Mouse (Mus musculus) frontal cortex, postnatal 10 days (tissue): ENCODE data around the gene Adcy6.

Source experiments
- DNase-seq, 2 experiments: peaks; one replicate each; pipeline ENCODE4 v3.0.0; 2022; ENCODE audit warnings: low spot score in 2 of 2, mixed read lengths in 1 of 2

Adcy6 gene

GRCm38 (mm10) chr15:98609331-98610130 is at the start of gene Adcy6:
Gene Adcy6 (minus strand): TSS chr15:98610076.
- DNase-seq = peak; percentile 81

GRCm38 (mm10) chr15:98656982-98657751 is 47.3 kb upstream of the Adcy6 start:
- no peak for DNase-seq

GRCm38 (mm10) chr15:98652174-98652573 is 42.3 kb upstream of the Adcy6 start:
- no peak for DNase-seq

DNA sequence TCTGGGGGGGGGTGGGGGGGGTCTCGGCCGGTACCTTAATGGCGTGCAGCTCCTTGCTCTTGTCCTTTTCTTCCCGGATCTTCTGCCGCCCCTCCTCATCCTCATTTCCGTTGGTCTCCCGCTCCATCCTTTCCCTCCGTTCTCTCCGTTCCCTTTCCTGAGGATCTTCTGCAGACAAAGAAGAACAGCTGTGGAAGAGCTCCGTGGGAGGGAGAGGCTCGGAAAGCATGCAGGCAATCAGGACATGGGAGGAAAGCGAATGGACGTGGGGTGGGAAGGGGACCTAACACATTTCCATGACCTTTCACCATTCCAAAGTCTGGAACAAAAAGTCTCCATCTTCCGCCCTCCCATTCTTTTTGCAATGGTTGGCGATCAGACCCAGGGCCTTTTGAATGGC is 41.6 kb upstream of the Adcy6 start:
- no peak for DNase-seq

- DNase-seq = no peak
These were observed 38.2 kb upstream of the Adcy6 start for GRCm38 (mm10) chr15:98648071-98648470.

DNA sequence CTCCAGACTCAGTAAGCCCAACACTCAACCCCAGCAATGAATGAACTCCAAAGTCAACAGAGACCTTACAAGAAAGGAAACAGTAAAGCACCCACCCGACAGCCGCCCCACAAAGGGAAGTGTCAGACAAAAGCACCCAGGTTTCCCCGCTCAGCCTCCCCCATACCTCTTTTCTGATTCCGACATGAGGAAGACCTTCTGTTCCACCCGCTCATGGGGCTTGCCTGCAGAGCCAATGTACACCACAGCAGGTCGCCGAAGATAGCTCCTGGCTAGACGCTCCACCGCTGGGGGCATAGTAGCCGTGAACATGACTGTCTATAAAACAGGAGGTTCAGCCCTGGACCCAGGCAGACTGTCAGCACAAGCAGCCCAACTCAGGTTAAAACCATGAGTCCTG is 37.4 kb upstream of the Adcy6 start:
- DNase-seq = no peak

DNA sequence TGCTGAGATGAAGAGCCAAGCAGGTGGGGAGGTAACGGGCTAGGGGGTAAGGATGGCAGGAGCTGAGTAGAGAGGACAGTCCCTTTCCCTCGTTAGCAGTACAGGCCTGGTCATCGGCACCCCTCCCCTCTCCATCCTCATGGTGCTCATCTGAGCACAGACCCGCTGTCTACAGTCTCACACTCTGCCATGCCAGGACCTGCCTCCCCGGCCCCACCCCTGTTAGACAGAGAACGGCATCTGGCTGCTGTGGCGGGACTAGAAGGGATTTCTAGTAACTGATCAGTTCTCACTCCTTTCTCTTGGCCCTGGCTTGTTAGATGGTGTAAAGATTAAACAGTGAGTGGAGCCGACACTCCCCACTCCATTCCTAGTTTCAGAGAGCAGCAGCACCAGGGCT is 36.9 kb upstream of the Adcy6 start:
- no peak for DNase-seq

DNA sequence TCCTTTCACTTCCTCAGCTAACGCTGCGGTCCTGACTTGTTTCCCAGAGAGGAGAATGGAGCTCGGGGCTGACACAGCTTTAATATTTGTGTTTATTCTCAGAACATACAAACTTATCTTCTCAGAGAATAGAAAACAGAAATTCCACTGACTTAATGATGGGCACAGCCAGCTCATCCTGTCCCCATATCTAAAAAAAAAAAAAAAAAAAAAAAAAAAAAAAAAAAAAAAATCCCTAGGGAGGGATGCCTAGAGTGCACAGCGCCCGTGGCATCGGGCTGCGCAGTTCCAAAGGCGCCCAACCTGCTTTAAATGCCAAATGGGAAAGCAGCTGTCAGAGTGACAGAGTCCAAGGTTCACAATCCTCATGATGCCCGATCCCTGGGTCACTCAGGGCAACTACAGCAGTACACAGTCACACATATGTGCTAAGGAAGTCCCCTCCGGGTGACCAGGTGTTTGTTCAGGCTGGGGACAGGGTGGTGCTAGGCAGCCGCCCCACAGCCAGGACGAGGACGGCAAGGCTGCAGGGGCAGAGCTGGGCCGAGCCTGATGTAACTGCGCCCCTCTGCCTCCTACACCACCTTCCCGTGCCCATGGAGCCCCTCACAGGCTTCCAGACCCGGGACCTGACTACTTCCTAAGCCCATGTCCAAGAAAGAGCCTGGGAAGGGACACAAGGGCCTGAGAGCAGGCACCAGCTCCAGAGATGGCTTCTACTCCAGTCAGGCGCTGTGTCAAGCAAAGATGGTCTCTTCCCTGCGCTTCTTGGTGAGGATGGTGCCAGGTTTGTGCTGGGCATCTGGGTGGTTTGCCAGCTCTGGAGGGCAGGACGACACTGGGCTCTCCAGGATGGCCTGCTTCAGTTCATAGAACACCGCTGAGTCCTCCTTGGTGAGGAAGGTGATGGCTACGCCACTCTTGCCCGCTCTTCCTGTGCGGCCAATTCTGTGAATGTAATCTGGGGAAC is 35.5 kb upstream of the Adcy6 start:
- DNase-seq = no peak

DNA sequence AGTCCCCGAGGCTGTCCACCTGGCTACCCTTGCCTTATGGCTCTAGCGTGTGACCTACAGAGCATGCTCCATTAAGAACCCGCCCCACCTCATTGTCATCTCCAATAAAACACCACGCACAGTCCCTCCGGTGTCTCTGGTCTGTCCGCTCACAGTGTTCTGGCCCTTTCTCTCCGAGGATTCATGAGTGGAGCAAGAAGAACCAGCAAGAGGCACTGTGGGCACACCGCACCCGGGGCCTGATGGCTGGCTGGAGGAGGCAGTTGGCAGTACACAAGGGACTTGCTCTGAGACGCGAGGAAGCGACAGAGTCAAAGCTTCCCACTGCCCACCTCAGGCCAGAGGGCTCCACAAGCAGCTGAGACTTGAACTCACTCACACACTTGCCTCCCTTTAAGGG is 34.5 kb upstream of the Adcy6 start:
- DNase-seq = no peak

DNA sequence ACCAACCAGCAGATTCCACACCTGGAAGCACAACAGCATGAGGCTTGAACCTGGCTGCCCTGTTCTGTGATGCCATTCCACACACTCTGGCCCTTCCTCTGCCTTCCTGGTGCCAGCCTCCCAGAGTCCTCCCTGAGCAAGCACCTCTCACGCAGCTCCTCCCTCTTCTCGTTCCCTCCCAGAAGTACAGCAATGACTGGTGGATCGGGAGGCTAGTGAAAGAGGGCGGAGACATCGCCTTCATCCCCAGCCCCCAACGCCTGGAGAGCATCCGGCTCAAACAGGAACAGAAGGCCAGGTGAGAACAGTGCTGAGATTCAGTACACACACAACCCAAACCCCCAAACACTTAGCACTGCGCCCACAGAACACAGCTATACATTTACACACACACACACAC is 30.3 kb upstream of the Adcy6 start:
- DNase-seq = no peak

DNA sequence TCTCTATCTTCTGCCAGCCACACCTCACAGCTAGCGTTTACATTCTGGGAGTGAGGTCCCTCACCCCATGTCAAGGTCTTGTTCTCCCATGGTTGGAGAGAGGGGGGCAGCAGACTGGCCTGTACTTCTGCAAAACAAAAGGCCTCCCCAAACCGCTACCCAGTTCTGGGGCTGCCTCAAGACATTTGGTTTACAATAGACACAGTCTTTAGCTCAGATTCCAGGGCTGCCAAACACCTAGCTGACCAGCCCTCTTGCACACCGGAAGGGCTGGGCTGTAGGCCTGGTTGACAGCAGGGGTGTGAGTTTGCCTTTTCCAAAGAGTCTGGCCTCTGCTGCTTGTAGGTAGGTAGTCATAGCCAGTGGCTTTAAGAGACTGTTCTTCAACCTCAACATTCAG is 27.3 kb upstream of the Adcy6 start:
- no peak for DNase-seq

DNA sequence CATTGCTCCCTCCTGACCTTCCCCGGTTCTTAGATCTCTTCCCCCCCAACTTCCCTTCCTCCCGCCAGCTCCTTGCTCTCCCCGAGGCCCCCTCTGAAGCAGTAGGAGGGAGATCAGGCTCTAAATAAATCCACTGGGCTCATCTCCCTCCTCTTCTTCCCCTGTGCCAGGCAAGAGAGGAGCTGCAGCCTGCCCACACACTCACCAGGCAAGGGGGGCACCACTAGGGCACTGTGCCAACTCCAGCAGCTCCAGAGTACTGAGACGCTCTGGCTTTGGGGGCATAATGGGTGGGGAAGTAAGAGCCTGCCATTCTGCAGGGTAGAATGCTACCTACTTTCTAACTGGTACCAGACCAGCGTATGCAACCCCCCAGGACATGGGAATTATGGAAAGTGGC is 26.6 kb upstream of the Adcy6 start:
- peak; percentile 71 to 73 for DNase-seq

DNA sequence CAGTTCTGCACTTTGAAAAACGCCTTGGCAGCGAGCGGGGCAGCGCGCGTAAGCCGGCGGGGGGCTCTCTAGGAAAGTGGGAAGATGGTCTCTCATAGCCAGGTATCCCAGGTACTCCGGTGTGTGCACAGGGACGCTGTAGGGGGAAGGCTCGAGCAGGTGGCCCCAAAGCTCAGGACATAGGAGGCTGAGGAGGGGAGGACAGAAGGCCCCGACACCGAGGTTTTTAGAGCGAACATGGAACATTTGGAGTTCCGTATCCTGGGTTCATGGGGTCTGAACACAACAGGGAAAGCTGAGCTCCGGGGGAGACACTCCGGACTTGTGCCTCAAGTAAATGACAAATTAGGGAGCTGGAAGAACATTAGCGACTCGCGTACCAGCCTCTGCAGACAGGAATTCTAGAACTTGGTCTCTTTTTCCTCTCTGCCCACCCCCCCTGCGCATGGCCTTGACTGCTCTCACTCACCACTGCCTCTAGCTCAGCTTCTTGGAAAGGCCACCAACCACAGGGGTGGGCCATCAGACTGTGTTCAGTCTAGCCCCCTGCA is 25.5 kb upstream of the Adcy6 start:
- no peak for DNase-seq

- DNase-seq = peak; percentile 77 to 80
These were observed 24.7 kb upstream of the Adcy6 start for GRCm38 (mm10) chr15:98634541-98635081.

- DNase-seq = no peak
These were observed 24.1 kb upstream of the Adcy6 start for GRCm38 (mm10) chr15:98633822-98634470.

GRCm38 (mm10) chr15:98632921-98633320 is 23.0 kb upstream of the Adcy6 start:
- no peak for DNase-seq

DNA sequence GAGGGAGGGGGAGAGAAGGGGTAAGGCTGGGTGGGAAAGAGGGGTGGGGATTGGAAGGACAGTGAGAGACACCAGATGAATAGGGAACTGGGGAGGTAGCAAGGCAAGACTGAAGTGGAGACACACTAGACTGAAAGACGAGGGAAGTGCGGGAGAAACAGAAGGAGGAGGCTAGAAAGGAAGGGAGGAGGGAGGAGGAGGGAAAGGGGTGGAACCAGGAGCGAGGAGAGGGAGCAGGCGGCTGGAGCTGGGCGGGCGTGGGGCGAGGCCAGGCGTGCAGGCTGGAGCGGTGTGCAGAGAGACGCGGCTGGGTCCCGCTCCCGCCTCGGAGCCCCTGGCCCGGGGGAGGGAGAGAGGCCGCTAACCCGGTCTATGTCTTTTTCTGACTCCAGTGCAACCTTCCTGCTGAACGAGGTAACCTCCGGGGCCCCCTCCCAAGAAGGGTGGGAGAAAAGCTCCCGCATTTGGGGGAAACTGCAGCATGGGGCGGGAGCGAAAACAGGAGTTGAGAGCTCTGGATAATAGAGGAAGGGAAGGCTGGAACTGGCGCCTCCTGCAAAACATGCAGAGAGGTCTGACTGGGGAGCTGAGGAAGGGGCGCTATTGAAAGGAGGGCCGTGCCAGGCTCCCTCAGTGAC is 22.4 kb upstream of the Adcy6 start:
- peak in 1 of 2 experiments; percentile 67 for DNase-seq

DNA sequence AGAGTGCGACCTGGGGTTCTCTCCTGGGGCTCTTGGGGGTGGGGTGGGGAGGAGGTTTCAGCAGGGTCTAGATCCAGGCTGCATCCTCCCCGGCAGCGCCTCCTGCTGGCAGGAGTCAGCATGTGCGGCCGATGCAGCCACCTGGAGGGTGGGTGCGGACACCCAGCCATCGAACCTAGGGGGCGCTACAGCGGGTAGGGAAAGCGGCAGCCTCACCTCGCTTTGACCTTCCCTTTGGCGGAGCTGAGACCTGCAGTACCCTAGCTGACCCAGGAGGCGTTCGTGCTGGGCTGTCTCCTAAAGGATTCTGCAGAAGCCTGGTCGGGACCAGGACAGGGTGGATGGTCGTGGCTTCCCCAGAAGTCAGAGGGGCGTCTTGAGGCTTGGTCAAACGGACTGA is 21.6 kb upstream of the Adcy6 start:
- DNase-seq = peak in 1 of 2 experiments; percentile 62

GRCm38 (mm10) chr15:98630540-98630939 is 20.7 kb upstream of the Adcy6 start, which contains the start of gene Cacnb3:
Gene Cacnb3 (plus strand): TSS chr15:98630840.
- DNase-seq = no peak

GRCm38 (mm10) chr15:98629464-98629863 is 19.6 kb upstream of the Adcy6 start:
- no peak for DNase-seq
